ENCODE assay signal across 26 mouse cellular contexts in genomic region chr5:110137816-110138215, GRCm38 (mm10). TPM values are rescaled to one million over a fixed set of nuclear protein-coding genes. Genes with fewer than 3 reads are reported as not detected.
"Had no signal": no experiment of that assay in that cellular context is flagged by ENCODE, and none has a peak within 500 bp of the region (broad histone marks: within the 10 kb centered on the region; RNA-seq: fewer than 3 reads in every experiment).

No protein-coding gene starts in this region.

- H3K27ac ChIP-seq: heart, embryonic 13.5 days; heart, embryonic 15.5 days; hindbrain, embryonic 13.5 days; hindbrain, embryonic 15.5 days; hindbrain, postnatal 0 days; kidney, embryonic 15.5 days; kidney, postnatal 0 days; limb, embryonic 13.5 days; limb, embryonic 15.5 days; liver, embryonic 13.5 days; liver, embryonic 15.5 days had no signal

- H3K9ac ChIP-seq: heart, embryonic 13.5 days; heart, embryonic 15.5 days; hindbrain, embryonic 13.5 days; hindbrain, embryonic 15.5 days; kidney, embryonic 15.5 days; limb, embryonic 13.5 days; limb, embryonic 15.5 days; liver, embryonic 13.5 days; liver, embryonic 15.5 days had no signal

- DNase-seq: gastrocnemius, postnatal 14 days; gastrocnemius, postnatal 36 days; heart, adult 18-20 months; heart, postnatal 14 days; heart, postnatal 36 days; kidney, adult 11 months; kidney, adult 2 months; kidney, adult 9 months; kidney, postnatal 25 days; kidney, postnatal 4 days; layer of hippocampus, adult 9-11 months; layer of hippocampus, postnatal 36 days; left cerebral cortex, postnatal 4 days; liver, embryonic 13.5 days had no signal

- H3K27me3 ChIP-seq: heart, embryonic 13.5 days; heart, embryonic 15.5 days; hindbrain, embryonic 13.5 days; hindbrain, embryonic 15.5 days; kidney, embryonic 15.5 days; limb, embryonic 13.5 days; limb, embryonic 15.5 days; liver, embryonic 13.5 days; liver, embryonic 15.5 days had no signal

- H3K9me3 ChIP-seq: hindbrain, embryonic 13.5 days; hindbrain, embryonic 15.5 days; limb, embryonic 15.5 days; liver, embryonic 15.5 days had no signal

- H3K4me3 ChIP-seq: heart, embryonic 13.5 days; heart, embryonic 15.5 days; hindbrain, embryonic 13.5 days; hindbrain, embryonic 15.5 days; limb, embryonic 13.5 days; limb, embryonic 15.5 days; liver, embryonic 15.5 days had no signal

RNA-seq across cellular contexts. Expression of gene Plcxd1, which starts 38.0 kb away (rescaled TPM):
- total RNA-seq: gastrocnemius, adult 18-20 months; gastrocnemius, adult 8-10 months; gastrocnemius, postnatal 14 days; gastrocnemius, postnatal 36 days; heart, adult 18-20 months; heart, postnatal 14 days; heart, postnatal 36 days had no signal
